Mouse (Mus musculus): ENCODE results near the gene Gm17455. TPM values are rescaled to one million over a fixed set of nuclear protein-coding genes. Genes with fewer than 3 reads are reported as not detected.

Gm17455 gene
- polyA plus RNA-seq, 1 experiment from 2014 or later: 1.9 TPM

DNA sequence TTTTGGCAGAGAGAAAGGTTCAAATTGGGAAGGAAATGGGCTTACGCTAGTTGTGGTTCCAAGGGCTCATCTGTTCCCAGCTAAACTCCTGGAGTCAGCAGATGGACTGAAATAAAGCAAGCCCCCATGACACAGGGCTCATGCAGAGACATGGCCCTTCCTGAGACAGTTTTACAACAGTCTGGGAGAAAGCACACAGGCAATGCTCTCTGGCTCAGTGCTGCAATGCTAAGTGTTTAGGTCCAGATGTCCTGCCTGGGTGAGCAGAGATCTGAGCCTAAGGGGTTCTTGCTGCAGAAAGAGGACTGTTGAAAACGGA, 37.3 kb upstream of the Gm17455 start:
- Histone ChIP-seq H3K36me3 (replicated peaks) (no peaks in the 10 kb centered on the region), H3K4me3 (no peak overlapping the region), H3K4me1 (peaks cover 39% of the 10 kb centered on the region), H3K9me3 (no peaks in the 10 kb centered on the region), H3K27me3 (ENCODE audit: poor library complexity, severe bottlenecking) (no peaks in the 10 kb centered on the region), H3K27ac (no peak overlapping the region; the same call in 1 of the 2 replicates)
- no peak for DNase-seq (ENCODE audit: extremely low spot score, low spot score)
- WGBS: 80% methylated on average over 2 of the region's 2 CpGs

- H3K27me3 ChIP-seq (ENCODE audit: poor library complexity, severe bottlenecking): no peaks in the 10 kb centered on the region
- 72% methylated on average over 6 of the region's 6 CpGs for WGBS
Measured at GRCm38 (mm10) chr10:60363426-60363825, 36.1 kb upstream of the Gm17455 start.

DNA sequence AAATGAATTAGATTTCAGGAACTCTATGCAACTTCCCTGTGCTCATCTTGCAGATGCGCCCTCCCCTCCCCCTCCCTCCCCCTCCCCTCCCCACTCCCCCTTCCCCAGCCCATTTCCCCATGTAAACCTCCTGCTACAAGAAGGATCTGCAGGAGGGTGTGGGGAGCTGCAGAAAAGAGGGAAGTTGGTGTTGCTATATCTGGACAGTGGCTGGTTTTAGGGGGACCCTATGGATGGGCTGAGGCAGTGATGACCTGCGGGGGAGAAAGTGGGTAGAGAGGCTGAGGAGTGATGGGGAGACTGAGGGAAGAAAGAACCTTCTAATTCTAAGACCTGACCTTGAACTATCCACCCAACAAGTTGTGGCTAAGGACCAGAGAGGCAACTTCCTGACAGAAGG, 32.4 kb upstream of the Gm17455 start:
- 84% methylated on average over 2 of the region's 2 CpGs for WGBS

More at GRCm38 (mm10) chr10:60363426-60363825, 36.1 kb upstream of the Gm17455 start:
- H3K9me3 ChIP-seq: no peaks in the 10 kb centered on the region
- H3K4me3 ChIP-seq: no peak overlapping the region
- H3K27ac ChIP-seq: no peak overlapping the region
- peaks cover 36% of the 10 kb centered on the region for H3K4me1 ChIP-seq
- no peaks in the 10 kb centered on the region for H3K36me3 ChIP-seq (replicated peaks)
- DNase-seq (ENCODE audit: extremely low spot score, low spot score): no peak

GRCm38 (mm10) chr10:60367904-60368303, 31.6 kb upstream of the Gm17455 start:
- Histone ChIP-seq H3K4me1 (peaks cover 25% of the 10 kb centered on the region), H3K9me3 (no peaks in the 10 kb centered on the region), H3K27me3 (ENCODE audit: poor library complexity, severe bottlenecking) (no peaks in the 10 kb centered on the region), H3K27ac (no peak overlapping the region), H3K36me3 (replicated peaks) (no peaks in the 10 kb centered on the region), H3K4me3 (no peak overlapping the region)
- 84% methylated on average over 4 of the region's 4 CpGs for WGBS
- no peak for DNase-seq (ENCODE audit: extremely low spot score, low spot score)

More for the DNA sequence above, 32.4 kb upstream of the Gm17455 start:
- Histone ChIP-seq H3K9me3 (no peaks in the 10 kb centered on the region), H3K36me3 (replicated peaks) (no peaks in the 10 kb centered on the region), H3K27ac (no peak overlapping the region), H3K4me1 (peaks cover 25% of the 10 kb centered on the region), H3K4me3 (no peak overlapping the region), H3K27me3 (ENCODE audit: poor library complexity, severe bottlenecking) (no peaks in the 10 kb centered on the region)
- no peak for DNase-seq (ENCODE audit: extremely low spot score, low spot score)

GRCm38 (mm10) chr10:60369405-60369804, 30.1 kb upstream of the Gm17455 start:
- Histone ChIP-seq H3K4me3 (no peak overlapping the region), H3K27me3 (ENCODE audit: poor library complexity, severe bottlenecking) (no peaks in the 10 kb centered on the region), H3K9me3 (no peaks in the 10 kb centered on the region), H3K36me3 (replicated peaks) (no peaks in the 10 kb centered on the region), H3K4me1 (peaks cover 32% of the 10 kb centered on the region), H3K27ac (no peak overlapping the region)
- 91% methylated on average over 6 of the region's 6 CpGs for whole genome bisulfite sequencing
- no peak for DNase-seq (ENCODE audit: extremely low spot score, low spot score)

DNA sequence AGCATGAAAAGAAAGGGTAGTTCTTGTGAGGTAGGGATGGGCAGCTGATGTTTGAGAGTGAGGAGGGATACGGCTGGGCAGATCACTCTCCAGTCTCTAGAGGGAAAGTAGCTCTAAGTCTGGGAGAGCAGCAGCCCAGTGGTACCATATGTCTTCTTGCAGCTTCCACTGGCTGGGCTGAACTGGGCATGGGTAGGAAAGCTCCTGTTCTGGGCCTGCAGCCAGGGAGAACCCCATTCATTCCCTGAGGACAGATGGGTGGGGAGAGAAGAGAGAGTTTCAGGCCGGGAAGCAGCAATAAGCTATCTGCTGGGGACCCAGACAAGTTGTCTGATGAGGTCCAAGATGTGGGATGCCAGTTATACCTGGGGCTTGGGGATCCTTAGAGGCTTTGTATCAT, 29.4 kb upstream of the Gm17455 start:
- Histone ChIP-seq H3K27me3 (ENCODE audit: poor library complexity, severe bottlenecking) (no peaks in the 10 kb centered on the region), H3K4me3 (no peak overlapping the region), H3K9me3 (no peaks in the 10 kb centered on the region), H3K27ac (no peak overlapping the region), H3K4me1 (peaks cover 29% of the 10 kb centered on the region), H3K36me3 (replicated peaks) (no peaks in the 10 kb centered on the region)
- 80% methylated on average over 2 of the region's 2 CpGs for WGBS
- no peak for DNase-seq (ENCODE audit: extremely low spot score, low spot score)

DNA sequence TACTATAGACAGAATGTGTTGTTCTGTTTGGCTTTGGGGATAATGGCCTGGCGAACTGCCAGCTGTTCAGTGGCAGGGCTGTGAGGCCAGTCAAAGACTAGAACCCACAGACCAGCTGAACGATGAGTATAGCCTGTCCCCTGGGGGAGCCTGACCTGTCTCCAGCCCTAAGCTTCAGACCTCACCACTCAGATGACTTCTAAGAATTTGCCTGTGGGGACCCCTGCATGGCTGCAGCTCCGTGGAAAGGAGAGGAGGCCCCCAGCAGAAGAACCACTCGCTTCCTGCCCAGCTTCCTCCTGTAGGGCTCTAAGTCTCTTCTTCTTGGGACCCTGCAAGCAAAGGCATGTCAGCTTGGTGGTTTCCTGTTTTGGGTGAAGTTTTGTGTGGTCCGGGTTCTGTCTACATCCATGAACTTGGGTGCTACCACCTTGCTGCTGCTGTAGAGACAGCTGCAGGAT, 28.9 kb upstream of the Gm17455 start:
- H3K4me3 ChIP-seq: no peak overlapping the region
- no peak for DNase-seq (ENCODE audit: extremely low spot score, low spot score)
- 78% methylated on average over 5 of the region's 5 CpGs for WGBS
- H3K36me3 ChIP-seq (replicated peaks): no peaks in the 10 kb centered on the region
- no peaks in the 10 kb centered on the region for H3K9me3 ChIP-seq
- peaks cover 31% of the 10 kb centered on the region for H3K4me1 ChIP-seq
- H3K27ac ChIP-seq: no peak overlapping the region
- no peaks in the 10 kb centered on the region for H3K27me3 ChIP-seq (ENCODE audit: poor library complexity, severe bottlenecking)

- DNase-seq (ENCODE audit: extremely low spot score, low spot score): no peak
- H3K9me3 ChIP-seq: no peaks in the 10 kb centered on the region
- no peak overlapping the region for H3K4me3 ChIP-seq
- H3K4me1 ChIP-seq: peaks cover 33% of the 10 kb centered on the region
- no peaks in the 10 kb centered on the region for H3K27me3 ChIP-seq (ENCODE audit: poor library complexity, severe bottlenecking)
- WGBS: 80% methylated on average over 5 of the region's 5 CpGs
- no peak overlapping the region for H3K27ac ChIP-seq
- no peaks in the 10 kb centered on the region for H3K36me3 ChIP-seq (replicated peaks)
Measured at GRCm38 (mm10) chr10:60371596-60372386, 27.7 kb upstream of the Gm17455 start.

GRCm38 (mm10) chr10:60373543-60373936, 26.0 kb upstream of the Gm17455 start:
- DNase-seq (ENCODE audit: extremely low spot score, low spot score): peak; percentile 19
- H3K27ac ChIP-seq: peak overlapping the region; percentile 56

GRCm38 (mm10) chr10:60373937-60374578, 25.5 kb upstream of the Gm17455 start:
- 62% methylated on average over 8 of the region's 8 CpGs for WGBS

More at GRCm38 (mm10) chr10:60373543-60373936, 26.0 kb upstream of the Gm17455 start:
- WGBS: 66% methylated on average over 6 of the region's 6 CpGs
- peaks cover 33% of the 10 kb centered on the region for H3K4me1 ChIP-seq
- no peaks in the 10 kb centered on the region for H3K36me3 ChIP-seq (replicated peaks)
- H3K4me3 ChIP-seq: no peak overlapping the region
- H3K27me3 ChIP-seq (ENCODE audit: poor library complexity, severe bottlenecking): no peaks in the 10 kb centered on the region
- no peaks in the 10 kb centered on the region for H3K9me3 ChIP-seq

DNA sequence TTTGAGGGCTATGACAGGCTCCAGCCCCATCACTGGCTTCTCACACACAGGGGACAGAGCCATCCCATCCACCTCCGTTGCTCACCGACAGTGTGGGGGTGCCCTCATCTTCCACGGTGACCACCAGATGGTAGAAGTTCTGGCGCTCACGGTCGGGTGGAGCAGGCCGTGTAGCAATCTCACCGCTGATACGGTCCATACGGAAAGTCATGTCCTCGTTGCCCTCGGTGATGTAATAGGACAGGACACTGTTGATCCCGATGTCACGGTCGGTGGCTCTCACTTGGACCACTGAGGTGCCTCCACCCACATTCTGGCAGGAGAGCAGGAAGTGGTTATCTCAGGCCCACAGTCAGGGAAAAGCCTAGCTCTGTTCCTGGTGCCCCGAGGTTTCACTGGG, 22.8 kb upstream of the Gm17455 start:
- H3K27me3 ChIP-seq (ENCODE audit: poor library complexity, severe bottlenecking): no peaks in the 10 kb centered on the region
- H3K9me3 ChIP-seq: no peaks in the 10 kb centered on the region
- H3K4me3 ChIP-seq: no peak overlapping the region
- no peak for DNase-seq (ENCODE audit: extremely low spot score, low spot score)
- no peaks in the 10 kb centered on the region for H3K36me3 ChIP-seq (replicated peaks)
- peaks cover 34% of the 10 kb centered on the region for H3K4me1 ChIP-seq
- H3K27ac ChIP-seq: no peak overlapping the region
- WGBS: 90% methylated on average over 16 of the region's 16 CpGs

More at GRCm38 (mm10) chr10:60373937-60374578, 25.5 kb upstream of the Gm17455 start:
- H3K4me1 ChIP-seq: peaks cover 33% of the 10 kb centered on the region
- peak; percentile 21 for DNase-seq (ENCODE audit: extremely low spot score, low spot score)
- no peaks in the 10 kb centered on the region for H3K9me3 ChIP-seq
- H3K4me3 ChIP-seq: no peak overlapping the region
- no peaks in the 10 kb centered on the region for H3K36me3 ChIP-seq (replicated peaks)
- H3K27me3 ChIP-seq (ENCODE audit: poor library complexity, severe bottlenecking): no peaks in the 10 kb centered on the region
- H3K27ac ChIP-seq: peak overlapping the region; percentile 56

GRCm38 (mm10) chr10:60379419-60379957, 20.0 kb upstream of the Gm17455 start:
- H3K27me3 ChIP-seq (ENCODE audit: poor library complexity, severe bottlenecking): no peaks in the 10 kb centered on the region
- no peaks in the 10 kb centered on the region for H3K9me3 ChIP-seq
- 83% methylated on average over 9 of the region's 9 CpGs for WGBS
- no peak for DNase-seq (ENCODE audit: extremely low spot score, low spot score)
- H3K27ac ChIP-seq: no peak overlapping the region
- peaks cover 16% of the 10 kb centered on the region; the same call in 1 of the 2 replicates for H3K4me1 ChIP-seq
- no peak overlapping the region for H3K4me3 ChIP-seq
- no peaks in the 10 kb centered on the region for H3K36me3 ChIP-seq (replicated peaks)

DNA sequence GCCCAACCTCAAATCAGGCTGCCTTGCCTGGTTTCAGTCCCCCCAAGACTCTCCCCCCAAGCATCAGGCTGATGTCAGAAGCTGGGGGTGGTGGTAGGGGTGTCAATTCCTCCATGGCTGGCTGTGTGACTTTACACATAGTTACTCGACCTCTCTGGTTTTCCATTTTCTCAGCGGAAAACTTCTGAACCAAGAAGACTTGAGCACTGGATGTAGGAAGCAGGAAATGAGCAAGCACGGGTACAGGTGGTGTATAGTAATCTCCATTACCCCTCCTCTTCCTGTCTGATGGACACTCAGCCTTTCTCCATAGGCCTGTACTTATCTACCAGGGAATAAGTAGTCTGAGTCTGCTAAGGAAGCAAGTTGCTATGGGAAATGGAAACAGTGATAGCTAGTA, 19.3 kb upstream of the Gm17455 start:
- H3K27ac ChIP-seq: no peak overlapping the region
- H3K4me3 ChIP-seq: no peak overlapping the region
- WGBS: 74% methylated on average over 3 of the region's 3 CpGs
- H3K4me1 ChIP-seq: peaks cover 12% of the 10 kb centered on the region; the same call in 1 of the 2 replicates
- H3K27me3 ChIP-seq (ENCODE audit: poor library complexity, severe bottlenecking): no peaks in the 10 kb centered on the region
- DNase-seq (ENCODE audit: extremely low spot score, low spot score): no peak
- no peaks in the 10 kb centered on the region for H3K9me3 ChIP-seq
- no peaks in the 10 kb centered on the region for H3K36me3 ChIP-seq (replicated peaks)
